Mouse (Mus musculus) thymus, adult 2 months (tissue): ENCODE results near the gene Smim22.

Experiments used
- CTCF ChIP-seq: fragments of 200-500 bp; IDR thresholded peaks from 2 replicates; pipeline ENCODE4 v1.5.1; 2012; ENCODE audit warnings: mild to moderate bottlenecking, control low read depth, low read length, moderate library complexity, borderline replicate concordance; ENCODE audit not compliant: control insufficient read depth, poor library complexity, insufficient read depth; ENCODE audit errors: extremely low read depth
- POLR2A ChIP-seq: fragments of 200-500 bp; IDR thresholded peaks from 2 replicates; pipeline ENCODE4 v1.6.1; 2012; ENCODE audit warnings: mild to moderate bottlenecking, low read length, control low read depth, moderate library complexity; ENCODE audit not compliant: control insufficient read depth, poor library complexity, insufficient read depth; ENCODE audit errors: extremely low read depth

- TF ChIP-seq CTCF (no peak), POLR2A (no peak)
These were observed 38.7 kb upstream of the Smim22 start for GRCm38 (mm10) chr16:4968426-4968825.
